Mouse (Mus musculus): ENCODE results near the gene Asb16.
"Not testable (repeated sequence)": the region's sequence is repeated elsewhere in the genome, so short reads cannot be mapped to it uniquely, and the experiment has no call there.

DNA sequence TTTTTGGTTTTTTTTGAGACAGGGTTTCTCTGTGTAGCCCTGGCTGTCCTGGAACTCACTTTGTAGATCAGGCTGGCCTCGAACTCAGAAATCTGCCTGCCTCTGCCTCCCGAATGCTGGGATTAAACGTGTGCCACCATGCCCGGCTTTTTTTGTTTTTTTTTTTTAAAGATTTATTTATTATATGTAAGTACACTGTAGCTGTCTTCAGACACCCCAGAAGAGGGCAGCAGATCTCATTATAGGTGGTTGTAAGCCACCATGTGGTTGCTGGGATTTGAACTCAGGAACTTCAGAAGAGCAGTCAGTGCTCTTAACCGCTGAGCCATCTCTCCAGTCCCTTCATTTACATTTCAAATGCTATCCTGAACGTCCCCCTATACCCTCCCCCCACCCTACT is 11.7 kb downstream of the Asb16 start:
- TF ChIP-seq CTCF (conservative IDR thresholded peaks at IDR 0.05; ENCODE audit: low read length); POU5F1 (IDR thresholded peaks at IDR 0.05; ENCODE audit: borderline replicate concordance, low read length); NANOG (IDR thresholded peaks at IDR 0.05; ENCODE audit: borderline replicate concordance, low read length): not testable (repeated sequence)

Data from E14TG2a.4 (cell line).